Mouse (Mus musculus): ENCODE results near the gene Cdh5.

The Cdh5 gene

DNA sequence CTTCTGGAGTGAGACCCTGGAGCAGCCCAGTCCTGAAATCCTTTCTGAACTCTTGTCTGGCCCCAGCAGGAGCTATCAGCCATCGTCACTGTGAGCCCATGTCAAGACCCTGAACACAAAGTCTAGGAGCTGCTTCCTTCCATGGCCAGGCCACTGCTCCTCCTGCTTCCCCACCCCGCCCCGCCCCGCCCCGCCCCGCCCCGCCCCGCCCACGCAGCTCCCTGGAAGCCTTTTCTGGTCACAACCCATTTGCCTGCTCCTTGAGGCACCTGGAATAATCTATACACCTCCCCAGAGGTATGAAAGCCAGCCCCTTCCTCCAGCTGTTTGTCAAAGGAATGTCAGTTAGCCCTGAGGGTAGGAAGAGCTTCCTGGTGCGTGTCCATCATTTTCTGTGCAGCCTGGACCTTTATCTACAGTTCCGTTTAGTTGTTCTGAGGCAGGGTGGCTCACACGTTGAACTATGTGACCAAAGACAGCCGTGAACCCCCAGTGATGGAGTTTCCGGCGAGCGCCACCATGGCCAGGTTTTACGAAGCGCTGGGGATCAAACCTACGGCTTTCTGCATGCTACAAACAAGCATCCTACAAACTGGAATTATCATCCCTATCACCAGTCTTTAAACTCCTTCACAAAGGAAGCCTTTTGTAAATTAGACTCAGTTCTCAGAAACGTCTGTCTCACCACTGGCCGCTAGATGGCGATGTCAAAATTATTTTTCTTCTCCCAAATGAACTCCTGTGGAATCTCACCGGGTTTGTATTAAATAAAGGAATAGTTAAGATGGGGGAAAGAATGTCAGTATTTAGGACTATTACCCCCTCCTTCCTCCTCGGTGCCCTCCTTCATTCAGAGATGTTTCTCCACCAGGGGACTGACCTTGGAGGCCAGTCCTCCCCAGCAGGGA, 10.2 kb upstream of the Cdh5 start:
- intact Hi-C loops (cut with DNase I), result loop anchor here (5.0 kb wide), 1 partner anchor 126 kb away; no protein-coding TSS in a partner anchor

DNA sequence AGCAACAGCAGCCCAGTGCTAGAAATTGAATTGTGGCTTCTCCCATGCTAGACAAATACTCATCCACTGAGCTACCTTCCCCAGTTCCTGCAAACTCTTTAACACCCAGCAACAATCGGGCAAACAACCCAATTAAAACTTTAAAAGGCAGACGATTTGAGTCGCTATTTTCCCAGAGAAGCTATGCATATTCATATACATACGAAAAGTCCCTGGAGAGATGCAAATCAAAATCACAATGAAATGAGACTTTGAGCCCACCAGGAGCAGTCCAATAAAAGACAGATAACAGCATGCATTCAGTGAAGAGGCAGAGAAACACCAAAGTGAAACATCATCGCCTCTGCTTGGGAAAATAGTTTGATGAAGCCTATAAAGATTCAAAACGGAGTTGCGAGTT, 8.1 kb upstream of the Cdh5 start:
- intact Hi-C loops (cut with DNase I), result loop anchor here (5.0 kb wide), 1 partner anchor 124 kb away; no protein-coding TSS in a partner anchor

DNA sequence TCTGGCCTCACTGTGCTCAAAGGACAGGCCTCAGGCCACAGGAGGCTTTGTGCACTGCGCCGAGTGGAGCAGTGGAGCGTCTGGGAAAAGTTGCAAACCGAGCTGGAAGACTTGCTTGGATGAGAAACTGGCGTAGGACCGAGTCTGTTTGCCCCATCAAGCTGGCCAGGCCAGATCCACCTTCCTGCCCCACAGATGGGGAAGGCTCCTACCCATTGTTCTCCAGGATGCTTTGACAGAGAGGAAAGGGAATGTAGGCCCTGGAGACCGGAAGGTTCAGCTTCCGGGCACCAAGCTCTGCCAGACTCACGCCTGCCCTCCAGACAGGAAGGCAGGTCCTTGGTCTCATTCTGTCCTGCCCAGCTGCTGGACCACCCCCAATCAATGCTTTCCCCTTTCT, 5.8 kb upstream of the Cdh5 start:
- intact Hi-C loops (cut with DNase I), result no loop called here

DNA sequence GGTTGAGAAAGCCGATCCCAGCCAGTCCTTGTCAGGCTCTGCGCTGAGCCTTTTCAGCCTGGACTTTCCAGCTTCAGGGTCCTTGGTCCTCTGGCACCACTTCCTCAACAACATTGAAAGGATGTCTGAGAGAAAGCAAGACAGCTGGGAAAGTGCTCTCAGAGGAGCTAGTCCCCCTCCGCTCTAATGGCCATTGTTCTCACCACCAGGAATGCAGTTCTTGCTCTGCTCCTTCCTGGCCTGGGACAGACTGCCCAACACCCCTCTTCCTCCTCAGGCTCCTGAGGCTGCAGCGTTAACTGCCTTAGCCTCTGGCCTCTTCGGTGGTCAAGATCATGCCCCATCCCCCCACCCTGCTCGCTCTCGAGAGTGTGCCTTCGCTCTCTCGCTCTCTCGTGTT, 4.8 kb upstream of the Cdh5 start:
- intact Hi-C loops (cut with DNase I), result no loop called here

DNA sequence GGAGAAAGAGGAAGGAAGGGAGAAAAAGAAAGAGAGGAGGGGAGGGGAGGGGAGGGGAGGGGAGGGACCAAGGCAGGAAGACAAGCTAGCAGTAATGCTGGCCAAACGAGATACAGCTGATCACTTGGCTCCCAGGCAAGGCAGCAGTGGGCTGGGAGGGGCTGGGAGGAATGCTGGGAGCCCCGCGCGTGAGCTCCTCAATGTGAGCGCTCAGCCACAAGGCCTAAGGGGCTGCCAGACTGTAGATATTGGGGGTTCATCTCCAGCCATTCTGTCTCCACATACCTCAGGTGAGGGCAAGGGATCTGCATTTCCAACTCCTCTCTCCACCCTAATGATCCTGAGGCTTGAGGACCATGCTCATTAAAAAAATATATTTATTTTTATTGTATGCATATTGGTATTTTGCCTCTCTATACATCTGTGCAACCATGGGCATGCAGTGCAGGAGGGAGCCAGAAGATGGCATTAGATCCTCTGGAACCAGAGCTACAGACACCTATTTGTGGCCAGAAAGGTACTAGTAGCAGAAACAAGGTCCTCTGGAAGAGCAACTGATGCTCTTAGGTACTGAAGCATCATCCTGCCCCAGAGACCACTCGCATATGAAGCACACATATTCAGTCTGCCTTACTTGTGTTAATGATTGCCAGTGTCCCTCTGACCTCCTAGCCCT, 2.6 kb upstream of the Cdh5 start:
- intact Hi-C loops (cut with DNase I), result no loop called here

DNA sequence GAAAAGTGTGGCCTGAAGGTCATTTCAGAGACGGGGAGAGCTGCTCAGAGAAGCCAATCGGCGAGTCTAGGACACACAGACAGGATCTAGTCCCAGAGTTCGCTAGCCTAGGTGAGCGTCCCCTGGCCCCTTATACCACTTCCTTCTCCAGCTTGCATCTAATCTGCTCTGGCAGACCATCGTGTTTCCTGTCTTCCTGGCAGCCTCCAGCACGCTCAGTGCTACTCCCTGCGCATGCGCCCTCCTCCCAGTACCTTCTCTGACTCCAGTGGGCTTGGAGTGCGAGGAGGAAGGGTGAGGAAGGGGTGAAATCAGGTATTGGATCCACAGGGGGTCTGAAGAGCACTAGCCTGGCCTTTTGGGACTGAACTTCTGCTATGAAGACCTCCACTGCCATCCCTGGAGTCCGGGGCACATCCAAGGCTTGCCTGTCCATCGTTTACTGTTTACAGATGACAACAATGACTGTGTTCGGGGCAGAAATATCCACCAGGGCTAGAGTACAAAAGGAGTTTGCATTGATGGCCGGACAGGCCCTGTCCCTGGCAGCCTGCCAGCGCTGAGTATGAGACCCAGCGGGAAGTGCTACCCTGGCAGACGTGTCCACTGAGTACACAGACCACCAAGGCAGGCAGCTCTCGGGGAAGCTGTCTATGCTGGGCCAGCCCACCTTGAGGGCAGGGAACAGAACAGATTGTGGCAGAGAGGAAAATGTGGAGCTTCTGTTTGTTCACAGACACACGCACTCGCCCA, 1.9 kb upstream of the Cdh5 start:
- intact Hi-C loops (cut with DNase I), result loop anchor here (5.0 kb wide), 1 partner anchor 43 kb away; no protein-coding TSS in a partner anchor

DNA sequence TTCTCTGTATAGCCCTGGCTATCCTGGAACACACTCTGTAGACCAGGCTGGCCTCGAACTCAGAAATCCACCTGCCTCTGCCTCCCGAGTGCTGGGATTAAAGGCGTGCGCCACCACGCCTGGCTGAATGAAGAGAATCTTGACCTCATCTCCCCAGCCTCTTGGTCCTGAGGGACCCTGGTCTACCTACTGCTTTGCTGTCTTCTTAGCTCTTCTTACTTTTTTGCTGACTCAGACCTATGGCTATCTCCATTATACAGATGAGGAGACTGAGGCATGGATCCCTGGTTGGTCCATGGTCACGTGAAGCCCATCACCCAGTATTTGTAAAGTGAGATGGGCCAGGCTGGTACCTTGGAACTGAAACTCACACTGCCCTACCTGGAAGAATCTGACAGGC, 701 bp upstream of the Cdh5 start:
- intact Hi-C loops (cut with DNase I), result loop anchor here (5.0 kb wide), 1 partner anchor 42 kb away; no protein-coding TSS in a partner anchor

DNA sequence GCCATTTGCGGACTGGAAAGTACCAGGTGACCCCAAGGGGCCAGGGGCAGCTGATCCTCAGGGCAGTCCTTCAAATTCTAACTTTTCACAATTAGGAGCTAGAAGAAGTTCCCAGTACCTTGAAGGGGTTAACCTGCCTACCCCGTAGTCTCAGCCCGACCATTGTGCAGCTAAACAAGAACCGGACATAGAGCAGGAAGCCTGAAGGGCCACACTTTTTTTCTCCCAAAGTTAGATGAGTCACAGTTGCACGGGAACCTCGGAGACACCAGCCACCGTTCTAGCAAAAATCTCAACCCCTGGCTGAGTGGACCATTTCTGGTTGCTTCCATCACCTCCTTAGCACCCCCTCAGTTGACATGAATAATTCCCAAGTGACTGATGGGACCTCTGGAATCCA, 2.0 kb downstream of the Cdh5 start:
- intact Hi-C loops (cut with DNase I), result loop anchor here (5.0 kb wide), 1 partner anchor 39 kb away; no protein-coding TSS in a partner anchor

DNA sequence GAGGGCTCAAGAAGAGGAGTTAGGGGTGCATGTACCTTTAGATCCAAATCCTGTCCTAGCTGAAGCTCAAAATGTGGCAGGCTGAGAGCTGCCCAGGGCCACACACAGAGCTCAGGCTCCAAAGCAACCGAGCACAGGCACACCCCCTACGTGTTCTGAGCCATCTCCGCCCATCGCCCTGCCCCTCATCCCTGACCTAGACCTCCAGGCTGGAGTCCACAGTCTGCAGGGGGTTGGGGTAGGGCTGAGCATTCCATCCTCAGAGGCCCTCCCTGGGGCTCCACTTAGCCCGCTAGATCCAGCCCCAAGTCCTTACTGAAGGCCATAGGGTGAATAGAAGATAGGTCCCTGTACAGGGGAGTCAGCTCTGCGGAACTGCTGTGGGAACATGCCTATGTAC, 4.3 kb downstream of the Cdh5 start:
- intact Hi-C loops (cut with DNase I), result no loop called here

DNA sequence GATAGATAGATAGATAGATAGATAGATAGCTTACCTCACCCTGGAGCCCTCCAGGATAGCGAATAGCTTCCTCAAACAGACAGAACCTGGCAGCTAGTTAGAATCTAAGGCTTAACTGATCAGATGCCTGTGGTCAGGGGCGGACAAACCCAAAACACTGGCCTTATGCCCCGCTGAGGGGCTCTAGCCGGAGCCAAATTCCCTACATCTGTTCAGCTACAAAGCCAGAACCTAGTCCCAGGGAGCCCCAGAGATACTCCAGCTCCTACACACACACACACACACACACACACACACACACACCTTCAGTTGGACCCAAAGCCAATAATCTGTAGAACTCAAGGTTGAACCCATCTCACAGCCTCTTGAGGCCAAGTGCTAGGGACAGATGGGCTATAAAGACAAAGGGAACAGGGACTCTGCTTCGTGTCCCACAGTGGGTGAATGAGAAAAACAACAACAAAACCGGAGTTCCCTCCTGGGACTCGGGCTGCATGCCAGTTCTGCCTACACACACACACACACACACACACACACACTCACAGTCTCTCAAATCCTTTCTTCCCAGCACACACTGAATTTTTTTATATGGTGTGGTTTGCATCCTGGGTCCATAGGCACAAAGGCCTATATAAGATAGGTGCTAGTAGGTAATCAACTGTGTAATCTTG, 5.0 kb downstream of the Cdh5 start:
- intact Hi-C loops (cut with DNase I), result no loop called here

DNA sequence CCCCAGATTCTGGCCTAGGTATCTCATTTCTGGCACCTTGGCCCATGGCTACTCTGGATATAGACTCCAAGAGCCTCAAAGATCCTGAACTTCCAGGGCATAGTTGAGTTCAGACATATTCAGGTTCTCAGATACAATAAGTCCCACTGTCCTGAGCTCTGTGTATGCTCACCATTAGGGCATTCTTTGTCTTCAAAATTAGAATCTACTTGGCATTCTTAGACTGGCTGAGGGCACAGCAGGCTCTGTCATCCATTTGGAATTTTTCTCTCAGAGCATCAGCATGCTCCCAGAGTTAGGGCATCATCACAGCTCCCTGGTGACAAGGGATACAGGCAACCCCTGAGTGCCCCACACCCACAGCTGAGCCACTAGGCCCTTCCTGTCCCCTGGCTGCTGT, 5.7 kb downstream of the Cdh5 start:
- intact Hi-C loops (cut with DNase I), result no loop called here

DNA sequence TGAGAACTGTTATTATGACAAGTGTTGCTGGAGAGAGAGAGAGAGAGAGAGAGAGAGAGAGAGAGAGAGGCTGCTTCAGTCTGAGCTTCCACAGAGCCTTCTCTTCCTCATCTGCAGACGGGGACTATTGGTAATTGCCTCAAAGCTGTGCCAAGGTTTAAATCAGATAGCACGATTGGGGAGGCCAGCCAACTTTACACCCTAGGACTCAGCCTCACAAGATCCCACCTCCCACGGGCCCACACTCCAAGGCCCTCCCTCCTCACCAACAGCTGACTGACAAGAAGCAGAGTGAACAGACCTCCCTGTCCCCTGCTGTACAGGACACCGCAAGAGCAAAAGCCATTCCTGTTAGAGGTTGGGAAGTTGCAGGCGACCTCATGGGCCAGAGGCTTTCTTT, 6.6 kb downstream of the Cdh5 start:
- intact Hi-C loops (cut with DNase I), result no loop called here

DNA sequence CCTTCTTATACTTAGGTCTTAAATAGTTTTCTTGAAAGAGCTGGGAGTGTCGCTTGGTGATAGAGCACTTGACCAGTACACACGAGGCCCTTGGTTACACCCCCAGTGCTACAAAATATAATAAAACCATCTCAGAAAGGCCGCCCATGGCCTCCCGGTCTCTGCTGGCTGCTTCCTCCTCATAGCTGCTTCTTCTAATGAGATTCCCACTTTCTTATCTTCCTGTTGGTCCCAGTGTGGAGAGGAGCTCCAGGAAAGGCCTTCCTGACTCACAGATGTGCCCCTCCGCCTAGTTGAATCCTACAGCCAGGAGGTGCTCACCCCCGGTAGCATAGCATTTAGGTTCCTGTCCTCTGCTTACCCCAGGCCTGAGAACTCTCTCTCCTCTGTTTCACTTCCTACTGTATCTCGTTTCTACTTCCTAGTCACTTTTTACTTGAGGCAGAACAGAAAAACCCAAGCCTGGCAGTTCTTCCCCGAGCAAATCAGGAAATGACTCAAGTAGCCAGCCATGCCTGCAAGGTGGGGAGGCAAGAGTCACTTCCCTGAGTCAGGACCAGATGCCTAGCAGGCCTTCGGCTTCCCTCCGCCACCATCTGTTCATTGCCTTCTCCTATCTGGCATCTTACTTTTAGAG, 9.2 kb downstream of the Cdh5 start:
- intact Hi-C loops (cut with DNase I), result no loop called here

DNA sequence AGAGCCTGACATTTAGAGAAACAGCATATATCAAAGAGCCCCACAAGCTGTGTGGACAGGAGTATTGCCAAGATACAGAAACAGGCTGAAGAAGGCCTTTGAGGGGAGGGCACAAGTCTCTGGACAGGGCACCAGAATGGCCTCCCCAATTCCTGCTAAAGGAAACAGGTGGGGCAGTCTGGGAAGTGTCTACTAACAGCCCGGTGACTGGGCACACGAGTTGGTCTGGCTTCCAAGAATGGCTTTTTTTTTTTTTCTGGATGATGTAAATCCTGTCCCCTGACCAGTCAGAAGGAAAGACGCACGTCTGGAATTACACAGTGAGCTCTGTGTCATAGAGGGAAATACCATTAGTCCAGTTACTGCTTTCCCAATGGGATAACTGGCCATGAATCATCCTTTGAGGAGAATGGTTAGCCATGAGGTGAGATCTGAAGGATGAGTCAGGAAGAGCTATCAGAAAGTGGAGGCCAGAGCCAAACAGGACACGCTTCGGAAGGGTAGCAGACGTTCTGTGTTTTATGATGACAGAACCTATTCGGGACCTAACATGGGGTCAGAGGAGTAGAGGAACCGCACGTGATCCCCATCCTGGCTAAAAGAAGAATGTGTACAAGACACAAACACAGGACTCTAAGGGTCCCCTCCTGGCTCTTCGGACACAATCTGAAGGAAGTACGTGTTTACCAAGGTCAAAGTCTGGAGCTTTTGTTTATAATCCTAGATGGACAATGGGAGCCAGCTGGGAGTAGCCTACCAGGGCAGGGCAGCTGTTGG, 20.4 kb downstream of the Cdh5 start:
- intact Hi-C loops (cut with DNase I), result no loop called here

DNA sequence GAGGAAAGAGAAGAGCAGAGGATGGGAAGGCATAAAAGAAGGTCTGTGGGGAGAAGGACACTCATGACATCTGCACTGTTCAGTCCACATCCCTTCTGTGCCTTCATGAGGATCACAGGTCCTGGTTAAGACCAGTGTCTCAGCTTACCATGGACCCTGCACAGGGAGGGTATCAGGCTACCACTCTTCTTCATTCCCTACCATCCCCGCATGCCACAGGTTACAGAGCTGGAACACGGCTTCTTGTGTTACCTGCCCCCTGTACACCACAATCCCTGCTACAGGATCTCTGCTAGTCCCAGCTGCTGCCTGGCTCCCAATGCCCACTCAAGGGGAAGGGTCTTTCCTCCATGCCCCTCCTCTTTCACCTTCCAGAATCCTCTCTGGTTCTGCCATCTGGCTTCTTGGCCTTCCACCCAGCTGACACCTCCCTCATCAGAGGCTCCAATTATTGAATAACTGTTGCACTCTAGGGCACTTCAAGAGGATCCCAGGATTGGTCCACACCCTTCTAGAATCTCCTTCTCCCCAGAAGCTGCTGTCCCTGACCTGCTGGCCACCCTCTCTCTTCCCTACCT, 21.7 kb downstream of the Cdh5 start:
- intact Hi-C loops (cut with DNase I), result no loop called here

DNA sequence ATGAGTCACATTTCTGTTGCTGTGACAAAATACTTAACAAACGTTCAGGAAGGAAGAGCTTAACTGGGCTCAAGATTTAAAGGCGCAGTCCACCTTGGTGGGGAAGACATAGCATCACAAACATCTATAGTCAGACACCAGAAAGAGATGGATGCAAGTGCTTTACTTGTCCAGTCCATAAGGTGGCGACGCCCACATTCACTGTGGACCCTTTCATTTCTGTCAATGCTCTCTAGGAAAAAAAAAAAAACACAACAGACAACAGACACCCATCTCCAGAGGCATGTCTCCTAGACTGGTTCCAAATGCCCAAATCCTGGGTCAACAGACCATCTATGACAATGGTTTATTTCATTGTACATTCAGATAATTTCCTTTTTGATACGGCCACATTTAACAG, 23.1 kb downstream of the Cdh5 start:
- intact Hi-C loops (cut with DNase I), result no loop called here

DNA sequence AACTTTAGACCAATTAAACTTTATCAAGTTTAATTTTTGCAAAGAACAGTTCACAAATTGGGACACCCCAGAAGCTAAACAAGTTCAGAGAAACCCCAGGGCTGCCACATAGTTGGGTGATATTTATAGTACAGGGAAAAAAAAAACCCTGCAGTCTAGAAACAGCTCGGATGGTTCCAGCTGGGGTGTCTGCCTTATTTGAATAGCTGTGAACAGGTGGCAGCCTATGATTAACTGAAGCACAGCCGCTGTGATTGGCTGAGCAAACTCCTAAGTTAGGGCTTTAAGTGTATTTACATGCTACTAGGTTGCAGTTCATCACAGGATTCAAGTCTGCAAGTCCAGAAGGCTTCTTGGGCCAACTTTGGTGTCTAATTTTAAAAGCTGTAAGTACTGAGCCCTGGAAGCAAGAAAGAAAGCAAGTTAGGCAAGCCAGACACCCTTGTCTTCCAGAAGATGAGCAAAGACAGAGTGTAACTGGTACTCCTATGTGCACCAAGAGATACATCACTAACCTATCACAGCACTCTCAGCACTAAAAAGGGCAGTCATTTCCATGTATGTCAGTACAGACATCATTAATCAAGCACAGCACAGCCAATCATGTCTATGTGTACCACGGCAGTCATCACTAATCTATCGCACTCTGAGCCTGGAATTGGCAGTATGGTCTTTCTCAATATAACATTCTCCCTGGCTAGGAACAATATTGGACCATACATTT, 25.9 kb downstream of the Cdh5 start:
- intact Hi-C loops (cut with DNase I), result no loop called here

DNA sequence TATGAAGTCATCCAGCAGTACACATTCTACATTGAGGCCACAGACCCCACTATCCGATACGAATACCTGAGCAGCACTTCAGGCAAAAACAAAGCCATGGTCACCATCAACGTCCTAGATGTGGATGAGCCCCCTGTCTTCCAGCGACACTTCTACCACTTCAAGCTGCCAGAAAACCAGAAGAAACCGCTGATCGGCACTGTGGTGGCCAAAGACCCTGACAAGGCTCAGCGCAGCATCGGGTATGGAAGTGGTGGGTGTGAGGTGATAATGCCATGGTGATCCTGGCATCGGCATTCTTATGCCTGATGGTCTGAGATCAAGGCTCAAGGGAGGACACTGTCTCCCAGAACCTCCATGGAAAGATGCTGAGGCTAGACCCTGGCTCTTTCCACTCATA, 29.5 kb downstream of the Cdh5 start:
- intact Hi-C loops (cut with DNase I), result no loop called here

DNA sequence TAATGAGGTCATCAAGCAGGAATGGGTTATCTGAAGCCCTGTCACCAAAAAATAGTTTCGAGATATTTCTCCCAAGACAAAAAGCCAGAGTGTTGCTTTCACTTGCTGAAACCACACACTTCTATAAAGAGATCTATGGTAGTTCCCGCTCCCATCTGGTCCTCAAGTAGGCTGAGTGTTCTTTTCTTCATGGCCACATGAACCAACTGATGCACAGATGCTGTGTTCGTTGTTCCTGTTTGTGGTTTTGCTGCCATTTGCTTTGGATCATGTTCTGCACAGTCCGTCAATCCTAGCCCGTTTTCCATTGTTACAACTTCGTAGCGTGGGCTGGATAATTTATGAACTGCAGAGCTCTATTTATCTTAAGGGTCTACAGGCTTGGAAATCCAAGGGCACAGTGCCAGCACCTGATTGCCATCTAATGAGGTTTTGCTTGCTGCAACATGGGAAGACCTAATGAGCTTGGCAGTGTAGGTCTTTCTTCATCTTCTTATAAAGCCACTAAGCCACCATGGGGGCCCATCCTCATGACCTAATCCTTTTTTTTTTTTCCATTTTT, 30.1 kb downstream of the Cdh5 start:
- intact Hi-C loops (cut with DNase I), result no loop called here

All from adrenal gland (tissue).